Mouse (Mus musculus): ENCODE results near the gene Rhbdf1.
A peak's percentile ranks its signal among the peaks of the same experiment; 100 is the strongest.

Rhbdf1 gene

GRCm38 (mm10) chr11:32238093-32238860, 16.2 kb upstream of the Rhbdf1 start:
- DNase-seq = peak; percentile 81

- DNase-seq = no peak
Measured at GRCm38 (mm10) chr11:32237411-32237795, 15.3 kb upstream of the Rhbdf1 start.

GRCm38 (mm10) chr11:32236712-32237410, 14.8 kb upstream of the Rhbdf1 start:
- peak; percentile 68 for DNase-seq

GRCm38 (mm10) chr11:32236132-32236531, 14.0 kb upstream of the Rhbdf1 start:
- DNase-seq = peak; percentile 18

- DNase-seq = peak; percentile 56
Measured at GRCm38 (mm10) chr11:32235646-32236045, 13.5 kb upstream of the Rhbdf1 start.

GRCm38 (mm10) chr11:32234816-32235485, 12.9 kb upstream of the Rhbdf1 start:
- peak; percentile 10 for DNase-seq

GRCm38 (mm10) chr11:32233895-32234294, 11.8 kb upstream of the Rhbdf1 start:
- peak; percentile 46 for DNase-seq

GRCm38 (mm10) chr11:32232848-32233247, 10.7 kb upstream of the Rhbdf1 start:
- DNase-seq = peak; percentile 34

- peak; percentile 9 for DNase-seq
Measured at GRCm38 (mm10) chr11:32231125-32231524, 9.0 kb upstream of the Rhbdf1 start.

GRCm38 (mm10) chr11:32230220-32230619, 8.1 kb upstream of the Rhbdf1 start:
- peak; percentile 56 for DNase-seq

GRCm38 (mm10) chr11:32228292-32228845, 6.3 kb upstream of the Rhbdf1 start:
- DNase-seq = peak; percentile 17

- DNase-seq = no peak
Measured at GRCm38 (mm10) chr11:32227555-32227954, 5.5 kb upstream of the Rhbdf1 start.

- DNase-seq = no peak
Measured at GRCm38 (mm10) chr11:32227041-32227440, 4.9 kb upstream of the Rhbdf1 start.

- peak; percentile 90 for DNase-seq
Measured at GRCm38 (mm10) chr11:32226124-32226871, 4.2 kb upstream of the Rhbdf1 start, which contains the start of gene Mpg. TSS of gene Mpg (plus strand) at chr11:32226505.

GRCm38 (mm10) chr11:32225222-32226104, 3.4 kb upstream of the Rhbdf1 start:
- DNase-seq = no peak

GRCm38 (mm10) chr11:32224468-32225139, 2.5 kb upstream of the Rhbdf1 start:
- DNase-seq = no peak

- no peak for DNase-seq
Measured at GRCm38 (mm10) chr11:32223297-32223967, 1.3 kb upstream of the Rhbdf1 start.

- no peak for DNase-seq
Measured at GRCm38 (mm10) chr11:32222570-32223194, 582 bp upstream of the Rhbdf1 start.

GRCm38 (mm10) chr11:32221225-32221950, 712 bp downstream of the Rhbdf1 start:
- no peak for DNase-seq
